Mouse (Mus musculus): ENCODE results near the gene Crtac1. TPM values are rescaled to one million over a fixed set of nuclear protein-coding genes. Genes with fewer than 3 reads are reported as not detected.

The Crtac1 gene
- 15.4 and 18.6 TPM in 2 replicates for polyA plus RNA-seq (2014; fragmentation: Nextera tagmentation; extraction: Ambion mirVana)

DNA sequence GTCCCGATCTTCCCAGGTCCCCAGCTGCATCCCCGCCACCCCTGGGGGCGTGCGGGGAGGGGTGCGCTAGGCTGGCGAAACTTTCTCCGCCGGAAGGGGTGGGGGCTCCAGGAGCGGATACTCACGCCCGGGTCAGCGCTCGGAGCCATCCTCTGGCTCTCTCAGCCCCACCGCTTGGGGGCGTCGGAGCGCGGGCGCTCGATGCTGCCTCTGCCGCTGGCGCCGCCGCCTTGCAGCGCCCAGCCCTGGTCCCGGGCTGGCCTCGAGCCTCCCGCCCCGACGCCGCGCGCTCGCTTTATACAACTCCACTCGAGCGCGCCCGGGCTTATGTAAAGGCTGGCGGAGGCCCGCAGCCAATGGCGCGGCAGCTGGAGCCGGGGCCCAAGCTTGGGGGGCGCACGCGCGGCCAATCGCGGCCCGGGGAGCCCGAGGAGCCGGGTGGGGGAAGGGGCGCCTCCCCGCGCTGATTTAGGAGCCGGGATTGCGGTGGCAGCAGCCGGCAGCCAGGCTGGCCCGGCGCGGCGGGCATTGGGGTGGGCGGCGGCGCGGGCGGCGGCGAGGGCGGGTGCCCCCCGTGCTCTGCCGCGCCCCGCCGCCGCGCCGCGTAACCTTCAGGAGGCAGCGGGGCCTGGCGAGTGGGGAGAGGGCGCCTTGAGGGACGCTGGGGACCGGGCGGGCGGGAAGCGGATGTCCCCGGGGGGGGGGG lies at the start of gene Crtac1:
Crtac1 (minus strand) TSS at position 299 of the 706 bp plus-strand sequence.
- ATAC-seq (ENCODE audit: low FRiP score, low TSS enrichment), result peak; percentile 92

DNA sequence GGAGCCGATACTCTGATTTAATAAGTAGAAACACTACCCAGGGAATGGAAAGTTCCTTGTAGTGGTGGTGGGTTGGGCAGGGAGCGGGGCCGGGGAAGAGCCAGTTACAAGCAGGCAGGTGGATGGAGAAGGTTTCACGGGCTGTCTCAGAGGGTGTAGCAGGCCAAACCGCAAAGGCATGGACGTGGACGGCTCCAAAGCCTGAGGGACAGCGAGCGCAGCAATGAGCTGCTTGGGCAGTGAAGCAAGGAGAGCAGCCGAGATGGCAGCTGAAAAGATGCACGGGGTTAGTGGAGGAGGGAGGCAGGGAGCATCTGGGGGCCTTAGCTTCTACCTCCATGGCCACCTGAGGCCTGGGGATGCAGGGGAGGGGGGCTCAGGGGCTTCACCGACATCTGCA lies 46.7 kb upstream of the Crtac1 start:
- H3K36me3 ChIP-seq (ENCODE audit: control insufficient read depth, insufficient read depth, low read length), result no peaks in the 10 kb centered on the region
- no peak overlapping the region for H3K9ac ChIP-seq (replicated peaks; ENCODE audit: low read length)
- DNase-seq, result peak; percentile 31
- H3K4me1 ChIP-seq (ENCODE audit: control insufficient read depth, insufficient read depth, low read length), result no peaks in the 10 kb centered on the region
- H3K27ac ChIP-seq (replicated peaks; ENCODE audit: low read depth, low read length), result no peak overlapping the region
- H3K9me3 ChIP-seq (ENCODE audit: control insufficient read depth, low read length), result no peaks in the 10 kb centered on the region
- no peaks in the 10 kb centered on the region for H3K27me3 ChIP-seq (ENCODE audit: control insufficient read depth, insufficient read depth, low read length)
- ATAC-seq (ENCODE audit: low FRiP score, low TSS enrichment), result no peak
- H3K4me2 ChIP-seq (ENCODE audit: low read length), result 0 out of 2 replicates have a peak overlapping the region, but pooled peaks have one; percentile 3
- no peak overlapping the region for H3K4me3 ChIP-seq (replicated peaks; ENCODE audit: low read depth, low read length)
- WGBS, result 24% methylated on average over 12 of the region's 12 CpGs

More for the DNA sequence above, at the start of gene Crtac1:
- under 1% methylated on average over 76 of the region's 88 CpGs for WGBS
- Histone ChIP-seq H3K4me3 (replicated peaks; ENCODE audit: low read depth, low read length) (peak within 1 kb of the TSS; percentile 61), H3K27ac (replicated peaks; ENCODE audit: low read depth, low read length) (peak within 1 kb of the TSS; percentile 92), H3K4me1 (ENCODE audit: control insufficient read depth, insufficient read depth, low read length) (peaks cover 14% of the 10 kb centered on the region; the same call in 1 of the 2 replicates), H3K36me3 (ENCODE audit: control insufficient read depth, insufficient read depth, low read length) (no peaks in the 10 kb centered on the region), H3K9me3 (ENCODE audit: control insufficient read depth, low read length) (no peaks in the 10 kb centered on the region), H3K9ac (replicated peaks; ENCODE audit: low read length) (peak within 1 kb of the TSS; percentile 84), H3K4me2 (ENCODE audit: low read length) (peak within 1 kb of the TSS; percentile 78), H3K27me3 (ENCODE audit: control insufficient read depth, insufficient read depth, low read length) (peaks cover 10% of the 10 kb centered on the region; the same call in 1 of the 2 replicates)
- peak; percentile 98 for DNase-seq

DNA sequence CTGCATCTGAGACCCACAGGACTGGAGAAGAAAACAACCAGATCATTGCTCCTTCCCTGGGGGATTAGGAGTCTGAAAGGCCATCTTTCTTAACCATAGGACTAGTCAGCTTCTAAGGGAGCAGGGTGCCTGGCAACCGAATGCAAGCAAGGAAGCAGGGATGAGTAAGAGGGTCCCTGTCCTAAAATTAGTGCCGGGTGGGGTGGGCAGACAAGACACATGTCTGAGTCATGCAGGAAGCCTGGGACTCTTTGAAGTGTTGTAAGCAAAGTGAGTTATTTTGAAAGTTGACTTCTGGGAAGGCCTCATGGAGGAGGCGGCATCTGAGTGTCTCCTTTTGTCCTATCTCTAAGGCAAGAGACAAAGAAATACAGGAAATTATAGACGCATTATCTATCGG lies 46.2 kb upstream of the Crtac1 start:
- H3K4me2 ChIP-seq (ENCODE audit: low read length), result no peak overlapping the region
- H3K9me3 ChIP-seq (ENCODE audit: control insufficient read depth, low read length), result no peaks in the 10 kb centered on the region
- WGBS, result 72% methylated on average over 5 of the region's 5 CpGs
- H3K4me1 ChIP-seq (ENCODE audit: control insufficient read depth, insufficient read depth, low read length), result no peaks in the 10 kb centered on the region
- H3K9ac ChIP-seq (replicated peaks; ENCODE audit: low read length), result no peak overlapping the region
- no peak overlapping the region for H3K4me3 ChIP-seq (replicated peaks; ENCODE audit: low read depth, low read length)
- DNase-seq (no peak), ATAC-seq (ENCODE audit: low FRiP score, low TSS enrichment) (no peak)
- no peak overlapping the region for H3K27ac ChIP-seq (replicated peaks; ENCODE audit: low read depth, low read length)
- H3K27me3 ChIP-seq (ENCODE audit: control insufficient read depth, insufficient read depth, low read length), result no peaks in the 10 kb centered on the region
- no peaks in the 10 kb centered on the region for H3K36me3 ChIP-seq (ENCODE audit: control insufficient read depth, insufficient read depth, low read length)

DNA sequence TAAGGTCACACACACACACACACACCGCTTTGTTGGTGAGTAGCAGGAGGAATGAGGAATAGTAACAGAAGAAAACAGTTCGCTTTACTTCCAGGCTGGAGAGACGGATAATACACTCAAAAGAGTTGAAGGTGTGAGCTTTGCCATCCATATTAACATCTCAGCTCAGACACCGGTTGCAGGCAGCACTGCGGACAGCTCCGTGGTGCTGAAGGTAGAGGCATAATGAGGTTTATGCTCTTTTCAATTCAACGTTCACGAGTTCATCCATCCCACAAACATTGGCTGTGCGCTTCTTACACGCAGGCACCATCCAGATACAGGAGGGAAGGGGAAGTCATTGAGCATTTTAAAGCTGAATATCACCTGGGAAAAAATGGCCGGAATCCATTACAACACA lies 41.2 kb upstream of the Crtac1 start:
- DNase-seq (no peak), ATAC-seq (ENCODE audit: low FRiP score, low TSS enrichment) (no peak)
- Histone ChIP-seq H3K4me3 (replicated peaks; ENCODE audit: low read depth, low read length) (no peak overlapping the region), H3K9me3 (ENCODE audit: control insufficient read depth, low read length) (no peaks in the 10 kb centered on the region), H3K36me3 (ENCODE audit: control insufficient read depth, insufficient read depth, low read length) (no peaks in the 10 kb centered on the region), H3K4me1 (ENCODE audit: control insufficient read depth, insufficient read depth, low read length) (no peaks in the 10 kb centered on the region), H3K4me2 (ENCODE audit: low read length) (no peak overlapping the region), H3K27ac (replicated peaks; ENCODE audit: low read depth, low read length) (no peak overlapping the region), H3K9ac (replicated peaks; ENCODE audit: low read length) (no peak overlapping the region), H3K27me3 (ENCODE audit: control insufficient read depth, insufficient read depth, low read length) (no peaks in the 10 kb centered on the region)
- WGBS, result 29% methylated on average over 11 of the region's 11 CpGs

DNA sequence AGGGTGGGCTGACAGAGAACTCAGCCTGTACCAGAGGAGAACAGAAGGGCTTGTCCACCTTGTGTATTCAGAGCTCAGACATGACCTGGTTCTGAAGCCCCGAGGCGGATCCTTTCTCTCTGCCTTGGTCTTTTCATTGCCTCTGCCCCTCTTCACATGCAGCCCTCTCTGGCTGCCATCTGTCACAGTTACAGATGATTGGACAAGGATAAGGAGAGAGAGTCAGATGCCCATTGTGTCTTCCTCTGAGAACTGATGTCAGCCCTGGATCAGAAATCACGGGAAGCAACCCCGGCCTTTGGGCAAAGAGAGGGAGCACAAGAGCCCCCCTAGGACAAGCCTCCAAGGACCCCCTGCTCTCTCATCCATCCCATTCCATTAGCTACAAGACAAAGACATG lies 40.0 kb upstream of the Crtac1 start:
- DNase-seq, result no peak
- no peaks in the 10 kb centered on the region for H3K36me3 ChIP-seq (ENCODE audit: control insufficient read depth, insufficient read depth, low read length)
- no peaks in the 10 kb centered on the region for H3K27me3 ChIP-seq (ENCODE audit: control insufficient read depth, insufficient read depth, low read length)
- no peak overlapping the region for H3K9ac ChIP-seq (replicated peaks; ENCODE audit: low read length)
- ATAC-seq (ENCODE audit: low FRiP score, low TSS enrichment), result no peak
- no peak overlapping the region for H3K4me2 ChIP-seq (ENCODE audit: low read length)
- no peaks in the 10 kb centered on the region for H3K9me3 ChIP-seq (ENCODE audit: control insufficient read depth, low read length)
- no peak overlapping the region for H3K4me3 ChIP-seq (replicated peaks; ENCODE audit: low read depth, low read length)
- WGBS, result 38% methylated on average over 4 of the region's 4 CpGs
- H3K4me1 ChIP-seq (ENCODE audit: control insufficient read depth, insufficient read depth, low read length), result no peaks in the 10 kb centered on the region
- no peak overlapping the region for H3K27ac ChIP-seq (replicated peaks; ENCODE audit: low read depth, low read length)

DNA sequence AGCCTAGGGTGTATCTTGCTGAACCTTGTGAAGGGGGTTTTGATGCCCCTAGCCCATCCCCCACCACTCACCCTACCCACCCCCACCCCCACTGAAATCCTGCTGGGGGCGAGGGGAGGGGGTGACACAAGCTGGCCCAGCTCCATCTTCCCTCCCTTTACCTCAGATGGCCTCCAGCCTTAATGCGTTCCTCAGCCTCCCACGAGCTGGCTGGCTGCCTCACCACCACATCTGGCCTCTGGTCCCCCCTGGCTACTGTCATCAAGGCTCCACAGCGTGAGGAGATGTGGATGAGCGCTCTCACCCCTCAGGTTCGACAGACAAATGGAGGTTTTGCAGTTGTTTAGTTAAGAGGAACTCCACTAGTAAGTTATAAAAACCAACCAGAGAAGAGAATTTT lies 30.3 kb upstream of the Crtac1 start:
- no peaks in the 10 kb centered on the region for H3K36me3 ChIP-seq (ENCODE audit: control insufficient read depth, insufficient read depth, low read length)
- H3K27ac ChIP-seq (replicated peaks; ENCODE audit: low read depth, low read length), result no peak overlapping the region
- H3K4me1 ChIP-seq (ENCODE audit: control insufficient read depth, insufficient read depth, low read length), result no peaks in the 10 kb centered on the region
- WGBS, result 45% methylated on average over 6 of the region's 6 CpGs
- H3K27me3 ChIP-seq (ENCODE audit: control insufficient read depth, insufficient read depth, low read length), result no peaks in the 10 kb centered on the region
- no peak overlapping the region for H3K4me2 ChIP-seq (ENCODE audit: low read length)
- H3K9me3 ChIP-seq (ENCODE audit: control insufficient read depth, low read length), result no peaks in the 10 kb centered on the region
- DNase-seq, result no peak
- H3K4me3 ChIP-seq (replicated peaks; ENCODE audit: low read depth, low read length), result no peak overlapping the region
- no peak for ATAC-seq (ENCODE audit: low FRiP score, low TSS enrichment)
- no peak overlapping the region for H3K9ac ChIP-seq (replicated peaks; ENCODE audit: low read length)

DNA sequence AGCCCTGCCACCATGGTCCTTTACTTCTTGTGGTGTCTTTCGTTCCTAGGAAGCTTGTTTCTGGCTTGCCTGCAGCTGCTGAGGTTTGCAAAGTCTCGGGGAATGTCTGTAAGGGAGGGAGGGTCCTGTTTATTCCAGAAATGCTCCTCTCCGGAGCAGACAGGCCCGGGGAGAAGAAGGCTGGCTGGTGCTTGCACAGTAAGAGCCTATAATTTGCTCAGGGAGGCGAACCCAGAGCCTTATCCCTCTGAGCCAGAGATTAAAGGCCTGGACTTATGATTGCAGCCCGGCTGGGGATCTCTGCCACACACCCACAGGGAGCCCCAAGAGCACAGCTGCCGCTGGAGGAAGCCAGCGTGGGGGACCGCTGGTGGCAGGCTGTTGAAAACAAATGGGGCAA lies 29.8 kb upstream of the Crtac1 start:
- Histone ChIP-seq H3K36me3 (ENCODE audit: control insufficient read depth, insufficient read depth, low read length) (no peaks in the 10 kb centered on the region), H3K4me1 (ENCODE audit: control insufficient read depth, insufficient read depth, low read length) (no peaks in the 10 kb centered on the region), H3K27me3 (ENCODE audit: control insufficient read depth, insufficient read depth, low read length) (no peaks in the 10 kb centered on the region), H3K9me3 (ENCODE audit: control insufficient read depth, low read length) (no peaks in the 10 kb centered on the region), H3K4me3 (replicated peaks; ENCODE audit: low read depth, low read length) (no peak overlapping the region), H3K27ac (replicated peaks; ENCODE audit: low read depth, low read length) (no peak overlapping the region), H3K9ac (replicated peaks; ENCODE audit: low read length) (no peak overlapping the region), H3K4me2 (ENCODE audit: low read length) (no peak overlapping the region)
- DNase-seq, result peak; percentile 21
- 33% methylated on average over 9 of the region's 9 CpGs for WGBS
- ATAC-seq (ENCODE audit: low FRiP score, low TSS enrichment), result no peak

DNA sequence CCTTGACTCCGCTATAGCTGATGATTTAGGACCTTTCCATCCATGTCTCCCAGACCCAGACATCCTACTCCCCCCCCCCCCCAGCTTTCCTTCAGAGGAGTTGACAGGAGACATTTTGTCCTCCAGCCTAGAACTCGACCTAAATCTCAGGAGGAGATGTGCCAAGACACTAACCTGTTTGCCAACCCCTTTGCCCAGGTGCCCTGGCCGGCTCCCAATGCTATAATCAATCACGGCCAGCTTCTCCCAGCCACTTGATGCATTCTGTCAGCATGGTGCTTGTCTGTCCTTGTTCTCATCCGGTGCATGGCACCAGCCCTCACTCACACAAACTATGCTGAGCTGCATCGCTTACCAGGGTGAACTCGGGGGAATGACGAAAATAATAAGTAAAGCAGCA lies 27.9 kb upstream of the Crtac1 start:
- Histone ChIP-seq H3K9ac (replicated peaks; ENCODE audit: low read length) (no peak overlapping the region), H3K4me1 (ENCODE audit: control insufficient read depth, insufficient read depth, low read length) (no peaks in the 10 kb centered on the region), H3K4me3 (replicated peaks; ENCODE audit: low read depth, low read length) (no peak overlapping the region), H3K9me3 (ENCODE audit: control insufficient read depth, low read length) (no peaks in the 10 kb centered on the region), H3K4me2 (ENCODE audit: low read length) (no peak overlapping the region), H3K27me3 (ENCODE audit: control insufficient read depth, insufficient read depth, low read length) (no peaks in the 10 kb centered on the region), H3K27ac (replicated peaks; ENCODE audit: low read depth, low read length) (no peak overlapping the region), H3K36me3 (ENCODE audit: control insufficient read depth, insufficient read depth, low read length) (no peaks in the 10 kb centered on the region)
- no peak for ATAC-seq (ENCODE audit: low FRiP score, low TSS enrichment)
- DNase-seq, result no peak
- 86% methylated on average over 8 of the region's 8 CpGs for WGBS
